Mouse (Mus musculus) heart, embryonic 11.5 days (tissue): Measurements from ENCODE around the gene Tbxa2r. TPM values are rescaled to one million over a fixed set of nuclear protein-coding genes. Genes with fewer than 3 reads are reported as not detected.
A peak's percentile ranks its signal among the peaks of the same experiment; 100 is the strongest.

Experiments
- ATAC-seq: fragments of 200-750 bp; cut with Nextera tagmentation; replicated peaks from 2 replicates; pipeline ENCODE4 v1.8.0; 2017; ENCODE audit warnings: moderate library complexity; ENCODE audit not compliant: insufficient number of reproducible peaks, low FRiP score, low TSS enrichment
- H3K27ac ChIP-seq: fragments of 300-500 bp; sonication (generic); 2 replicates; pipeline ENCODE4 v1.5.1; 2014; ENCODE audit warnings: mild to moderate bottlenecking, low read depth, low read length
- H3K27me3 ChIP-seq: fragments of 300-500 bp; sonication (generic); 2 replicates; pipeline ENCODE4 v1.6.1; 2014; ENCODE audit warnings: mild to moderate bottlenecking, low read length, mixed read lengths; ENCODE audit not compliant: control insufficient read depth, insufficient read depth
- H3K36me3 ChIP-seq: fragments of 300-500 bp; sonication (generic); 2 replicates; pipeline ENCODE4 v1.6.1; 2014; ENCODE audit warnings: mild to moderate bottlenecking, low read length, moderate library complexity, mixed read lengths; ENCODE audit not compliant: control insufficient read depth, insufficient read depth
- H3K4me1 ChIP-seq: fragments of 300-500 bp; sonication (generic); 2 replicates; pipeline ENCODE4 v1.6.1; 2014; ENCODE audit warnings: low read length; ENCODE audit not compliant: control insufficient read depth, insufficient read depth
- H3K4me2 ChIP-seq: fragments of 300-500 bp; sonication (generic); 2 replicates; pipeline ENCODE4 v1.6.1; 2014; ENCODE audit warnings: mild to moderate bottlenecking, moderate library complexity
- H3K4me3 ChIP-seq: fragments of 300-500 bp; sonication (generic); 2 replicates; pipeline ENCODE4 v1.5.1; 2014; ENCODE audit warnings: low read depth, low read length
- H3K9ac ChIP-seq: fragments of 300-500 bp; sonication (generic); 2 replicates; pipeline ENCODE4 v1.6.1; 2014; ENCODE audit warnings: mild to moderate bottlenecking, low read depth, low read length, moderate library complexity
- H3K9me3 ChIP-seq: fragments of 300-500 bp; sonication (generic); replicated peaks from 2 replicates; pipeline ENCODE4 v1.6.1; 2016; ENCODE audit warnings: low read length; ENCODE audit not compliant: control insufficient read depth
- WGBS: fragments of 180-500 bp; shearing (Covaris S2); extraction: QIAGEN DNeasy Blood & Tissue Kit; methylation state at CpG from one replicate; pipeline ENCODE4 v1.1.7; 2014; ENCODE audit not compliant: insufficient replicate concordance; 5-methylcytosine and 5-hydroxymethylcytosine counted together
- polyA plus RNA-seq: library from polyadenylated mRNA; unstranded; fragments of >200 nt; fragmentation: Nextera tagmentation; extraction: Ambion mirVana; gene quantifications from 2 replicates; pipeline ENCODE4 v1.2.1, GENCODE M21; 2014

Tbxa2r gene
- polyA plus RNA-seq, 1 experiment from 2014 or later = 10.9 TPM

DNA sequence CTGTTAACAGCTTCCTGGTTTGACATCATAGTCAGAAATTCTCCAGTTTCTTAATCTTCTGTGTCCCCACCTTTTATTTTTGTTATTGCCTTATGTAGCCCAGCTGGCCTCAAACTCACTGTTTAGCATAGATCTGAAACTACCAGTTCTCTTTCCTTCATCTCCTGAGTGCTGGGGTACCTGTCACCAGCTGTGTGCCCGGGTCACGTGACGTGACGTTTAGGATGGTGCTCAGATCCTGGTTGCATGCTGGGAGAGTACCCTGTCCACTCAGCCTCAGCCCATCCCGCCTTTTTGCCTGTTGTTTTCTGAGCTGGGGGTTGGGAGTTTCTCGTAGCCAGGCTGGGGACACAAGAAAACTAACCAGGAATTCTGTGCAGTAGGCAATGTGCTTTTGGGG lies 31.3 kb upstream of the Tbxa2r start:
- H3K9me3 ChIP-seq = no peaks in the 10 kb centered on the region
- ATAC-seq = no peak
- no peak overlapping the region for H3K9ac ChIP-seq
- no peak overlapping the region for H3K4me2 ChIP-seq
- H3K27me3 ChIP-seq = no peaks in the 10 kb centered on the region
- H3K27ac ChIP-seq = peak overlapping the region; percentile 59; the same call in 1 of the 2 replicates
- H3K36me3 ChIP-seq = no peaks in the 10 kb centered on the region
- WGBS = 83% methylated on average over 6 of the region's 6 CpGs
- H3K4me3 ChIP-seq = no peak overlapping the region
- H3K4me1 ChIP-seq = peaks cover 67% of the 10 kb centered on the region

- H3K9me3 ChIP-seq = no peaks in the 10 kb centered on the region
- peaks cover 73% of the 10 kb centered on the region for H3K4me1 ChIP-seq
- peak overlapping the region; percentile 59; the same call in 1 of the 2 replicates for H3K27ac ChIP-seq
- no peaks in the 10 kb centered on the region for H3K36me3 ChIP-seq
- 0 out of 2 replicates have a peak, but pooled peaks have one; percentile 8 for ATAC-seq
- H3K9ac ChIP-seq = no peak overlapping the region
- 33% methylated on average over 10 of the region's 10 CpGs for WGBS
- H3K27me3 ChIP-seq = no peaks in the 10 kb centered on the region
- H3K4me2 ChIP-seq = peak overlapping the region; percentile 0; the same call in 1 of the 2 replicates
- no peak overlapping the region for H3K4me3 ChIP-seq
Measured at GRCm38 (mm10) chr10:81297845-81298244, 30.7 kb upstream of the Tbxa2r start.

GRCm38 (mm10) chr10:81298369-81299100 lies 30.0 kb upstream of the Tbxa2r start:
- Histone ChIP-seq H3K36me3 (no peaks in the 10 kb centered on the region), H3K27me3 (no peaks in the 10 kb centered on the region), H3K27ac (peak overlapping the region; percentile 59; the same call in 1 of the 2 replicates), H3K9ac (no peak overlapping the region), H3K4me1 (peaks cover 78% of the 10 kb centered on the region), H3K9me3 (no peaks in the 10 kb centered on the region), H3K4me2 (no peak overlapping the region), H3K4me3 (no peak overlapping the region)
- 91% methylated on average over 17 of the region's 17 CpGs for WGBS
- no peak for ATAC-seq

- WGBS = 84% methylated on average over 14 of the region's 14 CpGs
- Histone ChIP-seq H3K27me3 (no peaks in the 10 kb centered on the region), H3K36me3 (no peaks in the 10 kb centered on the region), H3K27ac (0 out of 2 replicates have a peak overlapping the region, but pooled peaks have one; percentile 11), H3K9ac (peak overlapping the region; percentile 29; the same call in 1 of the 2 replicates), H3K9me3 (no peaks in the 10 kb centered on the region), H3K4me1 (peaks cover 77% of the 10 kb centered on the region), H3K4me3 (no peak overlapping the region), H3K4me2 (0 out of 2 replicates have a peak overlapping the region, but pooled peaks have one; percentile 4)
- no peak for ATAC-seq
Measured at GRCm38 (mm10) chr10:81299585-81300351, 28.8 kb upstream of the Tbxa2r start.

DNA sequence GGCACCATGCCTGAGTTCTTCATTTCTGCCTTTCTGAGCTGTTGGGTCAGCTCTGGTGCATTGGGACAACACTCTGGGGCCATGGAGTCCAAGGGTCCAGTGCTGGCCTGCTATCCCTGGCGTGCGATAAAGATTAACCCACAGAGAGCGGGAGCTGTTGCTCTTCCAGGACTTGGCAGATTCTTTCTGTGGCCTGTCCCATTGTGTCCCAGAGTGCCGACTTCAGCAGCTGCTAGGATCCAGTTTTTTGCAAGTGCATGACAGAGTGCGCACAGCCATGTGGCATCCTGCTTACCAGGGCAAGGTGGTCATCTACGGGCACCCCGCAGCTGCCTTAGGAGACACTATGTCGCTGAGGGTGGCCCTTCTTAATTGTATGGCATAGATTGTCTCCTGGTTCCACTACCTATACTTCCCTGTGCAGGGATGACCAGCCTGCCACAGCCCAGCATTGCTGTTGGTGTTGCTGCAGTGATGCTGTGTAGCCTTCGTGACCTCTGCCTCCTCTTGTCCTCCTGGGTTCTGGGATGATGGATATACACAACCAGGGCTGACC lies 28.1 kb upstream of the Tbxa2r start:
- Histone ChIP-seq H3K4me3 (no peak overlapping the region), H3K27me3 (no peaks in the 10 kb centered on the region), H3K9ac (no peak overlapping the region), H3K4me2 (no peak overlapping the region), H3K36me3 (no peaks in the 10 kb centered on the region), H3K9me3 (no peaks in the 10 kb centered on the region), H3K27ac (no peak overlapping the region), H3K4me1 (peaks cover 72% of the 10 kb centered on the region)
- ATAC-seq = no peak
- WGBS = 76% methylated on average over 9 of the region's 9 CpGs

DNA sequence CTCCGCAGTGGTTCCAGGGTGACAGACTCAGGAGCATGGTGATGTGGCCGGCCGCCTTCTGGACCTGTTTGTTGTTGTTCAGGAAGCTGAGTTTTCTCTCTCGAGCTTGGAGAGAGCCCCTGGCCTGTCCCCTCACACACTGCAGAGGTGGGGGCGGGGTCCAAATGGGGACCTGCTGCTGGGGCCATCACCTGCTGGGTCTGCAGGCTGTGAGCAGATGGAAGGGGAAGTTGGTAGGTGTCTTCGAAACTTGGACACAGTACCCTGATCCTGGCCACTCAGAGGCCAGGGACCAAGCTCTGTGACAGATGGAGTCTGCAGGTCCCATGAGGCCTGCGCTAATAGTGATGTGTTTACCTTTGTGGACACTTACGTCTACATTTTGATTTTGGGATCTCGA lies 27.2 kb upstream of the Tbxa2r start:
- H3K4me2 ChIP-seq = no peak overlapping the region
- H3K27me3 ChIP-seq = no peaks in the 10 kb centered on the region
- H3K9me3 ChIP-seq = no peaks in the 10 kb centered on the region
- WGBS = 81% methylated on average over 9 of the region's 9 CpGs
- no peak for ATAC-seq
- H3K4me3 ChIP-seq = no peak overlapping the region
- no peak overlapping the region for H3K27ac ChIP-seq
- peaks cover 66% of the 10 kb centered on the region for H3K4me1 ChIP-seq
- no peak overlapping the region for H3K9ac ChIP-seq
- peaks cover 2% of the 10 kb centered on the region; the same call in 1 of the 2 replicates for H3K36me3 ChIP-seq

DNA sequence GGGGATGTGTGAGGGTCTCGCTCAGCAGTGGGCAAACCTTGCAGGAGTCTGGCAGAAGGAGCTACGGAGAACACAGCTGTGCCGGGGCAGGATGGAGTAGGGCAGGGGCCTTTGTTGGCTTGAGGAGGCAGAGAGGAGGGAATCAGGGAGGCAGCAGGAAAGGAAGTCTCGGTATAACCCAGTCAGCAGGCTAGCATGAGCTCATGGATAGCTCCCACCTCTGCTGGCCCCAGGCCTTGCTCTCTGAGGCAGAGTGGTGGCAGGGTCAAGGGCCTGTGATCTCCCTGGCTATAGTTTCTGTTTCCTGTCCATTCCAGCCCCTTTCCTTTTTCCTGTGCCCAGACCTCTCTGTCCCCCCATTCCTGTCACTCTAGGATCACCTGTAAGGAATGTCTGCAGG lies 26.2 kb upstream of the Tbxa2r start:
- H3K9ac ChIP-seq = peak overlapping the region; percentile 52; the same call in 1 of the 2 replicates
- 54% methylated on average over 4 of the region's 4 CpGs for WGBS
- H3K4me2 ChIP-seq = peak overlapping the region; percentile 50

DNA sequence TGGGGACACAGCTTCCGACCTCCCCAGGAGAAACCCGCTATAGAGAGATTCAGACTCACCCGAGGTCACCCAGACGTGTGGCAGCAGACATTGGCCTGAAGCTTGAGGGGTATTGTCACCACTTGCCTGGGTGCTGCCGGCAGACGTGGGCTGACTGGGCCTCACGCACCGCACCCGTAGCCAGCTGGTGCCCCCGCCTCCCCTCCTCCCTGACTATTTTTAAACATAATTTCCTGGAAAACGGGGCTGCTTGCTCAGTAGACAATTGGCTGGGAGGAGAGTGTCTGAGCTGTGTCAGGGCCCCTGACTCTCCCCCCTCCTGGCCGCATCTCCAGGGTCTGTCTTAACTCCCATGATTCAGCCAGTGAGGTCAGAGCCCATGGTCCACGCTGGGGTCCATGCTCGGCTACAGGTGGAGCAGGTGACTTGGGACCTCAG lies 25.7 kb upstream of the Tbxa2r start:
- peak; percentile 47; the same call in 1 of the 2 replicates for ATAC-seq
- Histone ChIP-seq H3K4me3 (peak overlapping the region; percentile 18), H3K27ac (peak overlapping the region; percentile 70), H3K27me3 (no peaks in the 10 kb centered on the region), H3K9me3 (no peaks in the 10 kb centered on the region), H3K9ac (peak overlapping the region; percentile 52; the same call in 1 of the 2 replicates), H3K4me1 (peaks cover 61% of the 10 kb centered on the region), H3K36me3 (peaks cover 15% of the 10 kb centered on the region), H3K4me2 (peak overlapping the region; percentile 50)
- WGBS = 25% methylated on average over 14 of the region's 14 CpGs

More for the DNA sequence above, 26.2 kb upstream of the Tbxa2r start:
- ATAC-seq = no peak; the same call in 1 of the 2 replicates
- Histone ChIP-seq H3K36me3 (peaks cover 10% of the 10 kb centered on the region), H3K27me3 (no peaks in the 10 kb centered on the region), H3K27ac (peak overlapping the region; percentile 70), H3K9me3 (no peaks in the 10 kb centered on the region), H3K4me3 (peak overlapping the region; percentile 17; the same call in 1 of the 2 replicates), H3K4me1 (peaks cover 65% of the 10 kb centered on the region)
